Mouse (Mus musculus): ENCODE measurements around the gene Pnpla1.

DNA sequence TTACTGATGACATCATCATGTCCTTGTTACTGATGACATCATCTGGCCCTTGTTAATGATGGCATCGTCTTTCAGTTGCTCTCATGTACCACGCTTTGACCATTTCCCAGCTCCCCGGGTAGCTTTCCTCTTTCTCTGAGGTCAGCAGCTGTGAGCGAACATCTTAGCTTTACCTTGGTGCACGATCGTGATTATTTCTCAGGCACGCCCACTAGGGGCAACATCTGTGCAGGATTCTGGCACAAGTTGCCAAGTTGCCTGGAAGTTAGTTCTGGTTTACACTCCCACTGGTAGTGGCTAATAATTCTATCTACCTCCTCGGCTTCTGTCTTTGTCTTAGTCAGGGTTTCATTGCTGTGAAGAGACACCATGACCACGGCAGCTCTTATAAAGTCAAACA is 26.2 kb upstream of the Pnpla1 start:
- no peak for TF ChIP-seq POLR2A (IDR thresholded peaks at IDR 0.05; ENCODE audit: low read depth, low read length)
- TF ChIP-seq CTCF (IDR thresholded peaks at IDR 0.05; ENCODE audit: extremely low read depth, insufficient read depth, insufficient read length, insufficient replicate concordance), result no peak
